Mouse (Mus musculus): ENCODE results near the gene Tspan15. TPM values are rescaled to one million over a fixed set of nuclear protein-coding genes. Genes with fewer than 3 reads are reported as not detected.

Gene Tspan15
- polyA plus RNA-seq, 1 experiment, result 1.9 TPM

- Histone ChIP-seq H3K4me3 (ENCODE audit: insufficient read depth, low read length) (no peak overlapping the region), H3K4me1 (ENCODE audit: control insufficient read depth, insufficient read depth, low read length) (no peaks in the 10 kb centered on the region), H3K27ac (ENCODE audit: insufficient read depth, low read length) (no peak overlapping the region)
- TF ChIP-seq POLR2A (IDR thresholded peaks at IDR 0.05; ENCODE audit: low read depth, low read length), result no peak
- no peak for TF ChIP-seq CTCF (IDR thresholded peaks at IDR 0.05; ENCODE audit: borderline replicate concordance, insufficient read depth, low read length)
These were observed 5.1 kb upstream of the Tspan15 start for GRCm38 (mm10) chr10:62236165-62236564.

GRCm38 (mm10) chr10:62231811-62232210 lies 760 bp upstream of the Tspan15 start:
- Histone ChIP-seq H3K27ac (ENCODE audit: insufficient read depth, low read length) (no peak overlapping the region), H3K4me1 (ENCODE audit: control insufficient read depth, insufficient read depth, low read length) (no peaks in the 10 kb centered on the region), H3K4me3 (ENCODE audit: insufficient read depth, low read length) (no peak overlapping the region)
- TF ChIP-seq CTCF (IDR thresholded peaks at IDR 0.05; ENCODE audit: borderline replicate concordance, insufficient read depth, low read length) (no peak), POLR2A (IDR thresholded peaks at IDR 0.05; ENCODE audit: low read depth, low read length) (no peak)

GRCm38 (mm10) chr10:62231395-62231732 lies 313 bp upstream of the Tspan15 start:
- no peaks in the 10 kb centered on the region for H3K4me1 ChIP-seq (ENCODE audit: control insufficient read depth, insufficient read depth, low read length)
- H3K27ac ChIP-seq (ENCODE audit: insufficient read depth, low read length), result no peak overlapping the region
- no peak for TF ChIP-seq CTCF (IDR thresholded peaks at IDR 0.05; ENCODE audit: borderline replicate concordance, insufficient read depth, low read length)
- TF ChIP-seq POLR2A (IDR thresholded peaks at IDR 0.05; ENCODE audit: low read depth, low read length), result no peak
- 0 out of 2 replicates have a peak overlapping the region, but pooled peaks have one; percentile 17 for H3K4me3 ChIP-seq (ENCODE audit: insufficient read depth, low read length)

GRCm38 (mm10) chr10:62228126-62228525 lies 2.9 kb downstream of the Tspan15 start:
- Histone ChIP-seq H3K4me1 (ENCODE audit: control insufficient read depth, insufficient read depth, low read length) (no peaks in the 10 kb centered on the region), H3K4me3 (ENCODE audit: insufficient read depth, low read length) (no peak overlapping the region), H3K27ac (ENCODE audit: insufficient read depth, low read length) (no peak overlapping the region)
- TF ChIP-seq CTCF (IDR thresholded peaks at IDR 0.05; ENCODE audit: borderline replicate concordance, insufficient read depth, low read length) (no peak), POLR2A (IDR thresholded peaks at IDR 0.05; ENCODE audit: low read depth, low read length) (no peak)

- Histone ChIP-seq H3K4me3 (ENCODE audit: insufficient read depth, low read length) (no peak overlapping the region), H3K4me1 (ENCODE audit: control insufficient read depth, insufficient read depth, low read length) (no peaks in the 10 kb centered on the region), H3K27ac (ENCODE audit: insufficient read depth, low read length) (no peak overlapping the region)
- TF ChIP-seq CTCF (IDR thresholded peaks at IDR 0.05; ENCODE audit: borderline replicate concordance, insufficient read depth, low read length) (no peak), POLR2A (IDR thresholded peaks at IDR 0.05; ENCODE audit: low read depth, low read length) (no peak)
These were observed 5.2 kb downstream of the Tspan15 start for GRCm38 (mm10) chr10:62225839-62226238.

- Histone ChIP-seq H3K4me1 (ENCODE audit: control insufficient read depth, insufficient read depth, low read length) (no peaks in the 10 kb centered on the region), H3K4me3 (ENCODE audit: insufficient read depth, low read length) (no peak overlapping the region), H3K27ac (ENCODE audit: insufficient read depth, low read length) (no peak overlapping the region)
- TF ChIP-seq CTCF (IDR thresholded peaks at IDR 0.05; ENCODE audit: borderline replicate concordance, insufficient read depth, low read length) (no peak), POLR2A (IDR thresholded peaks at IDR 0.05; ENCODE audit: low read depth, low read length) (no peak)
These were observed 6.8 kb downstream of the Tspan15 start for GRCm38 (mm10) chr10:62224231-62224630.

GRCm38 (mm10) chr10:62222777-62223176 lies 8.3 kb downstream of the Tspan15 start:
- Histone ChIP-seq H3K4me3 (ENCODE audit: insufficient read depth, low read length) (no peak overlapping the region), H3K27ac (ENCODE audit: insufficient read depth, low read length) (no peak overlapping the region), H3K4me1 (ENCODE audit: control insufficient read depth, insufficient read depth, low read length) (no peaks in the 10 kb centered on the region)
- TF ChIP-seq POLR2A (IDR thresholded peaks at IDR 0.05; ENCODE audit: low read depth, low read length) (no peak), CTCF (IDR thresholded peaks at IDR 0.05; ENCODE audit: borderline replicate concordance, insufficient read depth, low read length) (no peak)

- H3K4me3 ChIP-seq (ENCODE audit: insufficient read depth, low read length), result no peak overlapping the region
- TF ChIP-seq CTCF (IDR thresholded peaks at IDR 0.05; ENCODE audit: borderline replicate concordance, insufficient read depth, low read length) (no peak), POLR2A (IDR thresholded peaks at IDR 0.05; ENCODE audit: low read depth, low read length) (no peak)
- no peak overlapping the region for H3K27ac ChIP-seq (ENCODE audit: insufficient read depth, low read length)
- H3K4me1 ChIP-seq (ENCODE audit: control insufficient read depth, insufficient read depth, low read length), result no peaks in the 10 kb centered on the region
These were observed 9.4 kb downstream of the Tspan15 start for GRCm38 (mm10) chr10:62221647-62222046.

GRCm38 (mm10) chr10:62220732-62221514 lies 10.1 kb downstream of the Tspan15 start:
- no peak for TF ChIP-seq POLR2A (IDR thresholded peaks at IDR 0.05; ENCODE audit: low read depth, low read length)
- no peaks in the 10 kb centered on the region for H3K4me1 ChIP-seq (ENCODE audit: control insufficient read depth, insufficient read depth, low read length)
- no peak overlapping the region for H3K27ac ChIP-seq (ENCODE audit: insufficient read depth, low read length)
- no peak overlapping the region for H3K4me3 ChIP-seq (ENCODE audit: insufficient read depth, low read length)

- H3K4me1 ChIP-seq (ENCODE audit: control insufficient read depth, insufficient read depth, low read length), result no peaks in the 10 kb centered on the region
- TF ChIP-seq CTCF (IDR thresholded peaks at IDR 0.05; ENCODE audit: borderline replicate concordance, insufficient read depth, low read length) (no peak), POLR2A (IDR thresholded peaks at IDR 0.05; ENCODE audit: low read depth, low read length) (no peak)
- H3K27ac ChIP-seq (ENCODE audit: insufficient read depth, low read length), result no peak overlapping the region
- no peak overlapping the region for H3K4me3 ChIP-seq (ENCODE audit: insufficient read depth, low read length)
These were observed 12.3 kb downstream of the Tspan15 start for GRCm38 (mm10) chr10:62218789-62219172.

Measured in embryonic fibroblast, embryonic 13.5 days (primary cell).